Mouse (Mus musculus) liver, embryonic 18 days (tissue): ENCODE data around the gene Lmtk3. TPM values are rescaled to one million over a fixed set of nuclear protein-coding genes. Genes with fewer than 3 reads are reported as not detected.

ENCODE experiments used
- polyA plus RNA-seq: library from polyadenylated mRNA; depleted of rRNA; stranded (reverse); fragments of >200 nt; gene quantifications from 2 replicates; pipeline ENCODE4 v1.2.3, GENCODE M21; 2012; rRNA removed

Lmtk3 gene
- polyA plus RNA-seq, result 0.06 and 0.10 TPM in 2 replicates

GRCm38 (mm10) chr7:45783511-45784091, at the start of gene Lmtk3:
Gene Lmtk3, plus strand, starts transcription at chr7:45783738.

GRCm38 (mm10) chr7:45784524-45785372, 1.2 kb downstream of the Lmtk3 start, which contains the start of gene Sult2b1:
Gene Sult2b1, minus strand, starts transcription at chr7:45784669.

GRCm38 (mm10) chr7:45813787-45814779, 30.5 kb downstream of the Lmtk3 start, which contains the start of gene Cyth2:
Gene Cyth2, minus strand, starts transcription at chr7:45814581.

GRCm38 (mm10) chr7:45824598-45824997, 41.1 kb downstream of the Lmtk3 start, which contains the start of gene Kcnj14:
Gene Kcnj14, minus strand, starts transcription at chr7:45824782.

GRCm38 (mm10) chr7:45830427-45831127, 47.0 kb downstream of the Lmtk3 start, which contains the start of gene Grwd1:
Gene Grwd1, minus strand, starts transcription at chr7:45830944.

Other genes starting within 250 kb of the Lmtk3 start
- 0.78 and 1.3 TPM in 2 replicates for gene Hsd17b14, start 228.8 kb upstream of the Lmtk3 start, polyA plus RNA-seq
- gene Bcat2, start 213.6 kb upstream of the Lmtk3 start, polyA plus RNA-seq, result 41.1 and 45.0 TPM in 2 replicates
- gene Fgf21, start 168.2 kb upstream of the Lmtk3 start, polyA plus RNA-seq, result 3.1 and 3.5 TPM in 2 replicates
- gene Fut1, start 166.4 kb upstream of the Lmtk3 start, polyA plus RNA-seq, result 0.17 and 0.24 TPM in 2 replicates
- gene Izumo1, start 161.9 kb upstream of the Lmtk3 start, polyA plus RNA-seq, result 0.09 and 0.12 TPM in 2 replicates
- 3.2 and 3.6 TPM in 2 replicates for gene Rasip1, start 156.2 kb upstream of the Lmtk3 start, polyA plus RNA-seq
- 0.50 TPM in 2 replicates for gene Mamstr, start 143.8 kb upstream of the Lmtk3 start, polyA plus RNA-seq
- 0.04 and 0.05 TPM in 2 replicates for gene Fut2, start 117.3 kb upstream of the Lmtk3 start, polyA plus RNA-seq
- gene Ntn5, start 99.7 kb upstream of the Lmtk3 start, polyA plus RNA-seq, result 0.01 and 0.04 TPM in 2 replicates
- gene Sec1, start 89.3 kb upstream of the Lmtk3 start, polyA plus RNA-seq, result 0.01 and 0.02 TPM in 2 replicates
- 0.48 and 0.74 TPM in 2 replicates for gene Car11, start 83.9 kb upstream of the Lmtk3 start, polyA plus RNA-seq
- 0.84 and 0.87 TPM in 2 replicates for gene Dbp, start 78.7 kb upstream of the Lmtk3 start, polyA plus RNA-seq
- gene Rpl18, start 68.3 kb upstream of the Lmtk3 start, polyA plus RNA-seq, result 485 and 498 TPM in 2 replicates
- 9.6 and 10.4 TPM in 2 replicates for gene Sphk2, start 65.7 kb upstream of the Lmtk3 start, polyA plus RNA-seq
- gene Fam83e, start 62.5 kb upstream of the Lmtk3 start, polyA plus RNA-seq, result 0.14 and 0.16 TPM in 2 replicates
- gene Spaca4, start 57.9 kb upstream of the Lmtk3 start, polyA plus RNA-seq, result not detected in 2 replicates
- gene Sult2b1, start 931 bp downstream of the Lmtk3 start, polyA plus RNA-seq, result 0.13 and 0.35 TPM in 2 replicates
- 15.6 and 16.9 TPM in 2 replicates for gene Cyth2, start 30.8 kb downstream of the Lmtk3 start, polyA plus RNA-seq
- gene Kcnj14, start 41.0 kb downstream of the Lmtk3 start, polyA plus RNA-seq, result 0.07 and 0.11 TPM in 2 replicates
- gene Grwd1, start 47.2 kb downstream of the Lmtk3 start, polyA plus RNA-seq, result 8.0 and 8.4 TPM in 2 replicates
- 101 and 102 TPM in 2 replicates for gene Kdelr1, start 89.0 kb downstream of the Lmtk3 start, polyA plus RNA-seq
- gene Grin2d, start 94.6 kb downstream of the Lmtk3 start, polyA plus RNA-seq, result 0.10 and 0.12 TPM in 2 replicates
- gene Syngr4, start 113.0 kb downstream of the Lmtk3 start, polyA plus RNA-seq, result 0.16 and 0.32 TPM in 2 replicates
- gene Tmem143, start 113.2 kb downstream of the Lmtk3 start, polyA plus RNA-seq, result 11.3 and 12.3 TPM in 2 replicates
- gene Emp3, start 137.7 kb downstream of the Lmtk3 start, polyA plus RNA-seq, result 32.1 and 34.4 TPM in 2 replicates
- 1.1 and 1.6 TPM in 2 replicates for gene Ccdc114, start 140.3 kb downstream of the Lmtk3 start, polyA plus RNA-seq
- 27.5 and 31.7 TPM in 2 replicates for gene Abcc6, start 246.6 kb downstream of the Lmtk3 start, polyA plus RNA-seq
- gene Nomo1, start 250.0 kb downstream of the Lmtk3 start, polyA plus RNA-seq, result 13.0 and 17.8 TPM in 2 replicates